Mouse (Mus musculus) olfactory bulb, adult 2 months (tissue): Measurements from ENCODE around the gene Plg.

Experiments used
- CTCF ChIP-seq: fragments of 200-500 bp; IDR thresholded peaks from 2 replicates; pipeline ENCODE4 v1.5.1; 2012; ENCODE audit warnings: low read depth, mild to moderate bottlenecking, low read length, moderate library complexity; ENCODE audit not compliant: insufficient read depth
- POLR2A ChIP-seq: fragments of 200-500 bp; IDR thresholded peaks from 2 replicates; pipeline ENCODE4 v1.6.1; 2012; ENCODE audit warnings: mild to moderate bottlenecking, low read depth, low read length, moderate library complexity; ENCODE audit not compliant: insufficient read depth

GRCm38 (mm10) chr17:12359876-12360275 is 18.5 kb upstream of the Plg start:
- TF ChIP-seq CTCF (no peak), POLR2A (no peak)
